25 mouse cellular contexts compared by ENCODE assay signal in the genomic region with DNA sequence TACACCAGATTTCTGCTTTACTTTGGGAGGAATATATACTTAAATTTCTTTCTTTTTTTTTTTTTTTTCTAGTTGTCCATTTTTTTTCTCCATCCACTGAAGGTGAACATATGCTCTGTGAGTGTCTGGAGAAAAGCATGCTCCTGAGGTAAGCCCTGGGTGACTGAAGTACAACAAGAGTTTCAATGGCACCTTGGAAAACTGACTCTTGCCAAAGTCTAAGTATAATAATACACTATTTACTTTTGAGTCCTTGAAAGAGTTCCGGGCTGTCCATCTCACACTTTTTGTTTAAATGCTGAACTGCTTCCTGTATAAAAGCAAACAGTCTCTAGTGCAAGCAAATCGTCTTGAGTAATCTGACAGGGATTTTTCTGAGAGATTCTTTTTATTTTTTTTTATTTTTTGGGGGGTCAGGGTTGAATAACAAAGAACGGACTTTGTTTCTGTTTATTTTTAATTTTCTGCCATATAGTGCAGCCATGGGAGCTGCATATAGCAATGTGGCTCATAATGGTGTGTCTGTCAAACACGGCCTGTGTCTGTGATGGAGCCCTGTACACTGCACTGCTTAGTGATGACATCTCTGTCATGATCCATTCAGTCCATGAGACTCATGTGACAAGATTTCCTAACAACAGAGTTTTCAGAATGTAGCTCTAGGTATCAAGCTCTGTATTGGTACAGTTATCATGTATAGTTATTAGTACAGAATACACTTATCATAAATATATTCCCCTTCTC.
DNase-seq lines count a peak whose midpoint lies in the region; ATAC-seq and TF ChIP-seq lines count a peak whose summit lies in the region.
"Had no signal": no experiment of that assay in that cellular context is flagged by ENCODE, and none has a peak within 500 bp of the region (broad histone marks: within the 10 kb centered on the region; RNA-seq: fewer than 3 reads in every experiment).

No protein-coding gene starts in this region.

- no peaks in the 10 kb centered on the region for H3K27me3 ChIP-seq in forebrain, embryonic 13.5 days
- no peaks in the 10 kb centered on the region for H3K27me3 ChIP-seq in forebrain, embryonic 12.5 days
- no peaks in the 10 kb centered on the region for H3K27me3 ChIP-seq in heart, postnatal 0 days (ENCODE audit: control insufficient read depth, insufficient read depth, low read length)
- no peaks in the 10 kb centered on the region for H3K27me3 ChIP-seq in lung, postnatal 0 days (replicated peaks; ENCODE audit: insufficient read depth, low read length)
- no peaks in the 10 kb centered on the region for H3K27me3 ChIP-seq in neural tube, embryonic 15.5 days (replicated peaks)
- H3K27me3 ChIP-seq: liver, embryonic 15.5 days; midbrain, embryonic 13.5 days had no signal

- DNase-seq in heart, postnatal 0 days (ENCODE audit: low spot score), result no peak
- no peak for DNase-seq in heart, postnatal 4 days
- peak; percentile 78 for DNase-seq in lung, postnatal 0 days (ENCODE audit: low spot score)
- no peak for DNase-seq in lung, adult 2 months
- DNase-seq: adrenal gland, postnatal 10 days; cerebellum, adult 18-20 months; cerebellum, postnatal 14 days; gastrocnemius, adult 2 months; kidney, adult 2 months; kidney, postnatal 10 days; liver; right cerebral cortex, postnatal 14 days; spleen, adult 18-20 months; thymus, adult 18-20 months; thymus, postnatal 36 days had no signal

- no peaks in the 10 kb centered on the region for H3K36me3 ChIP-seq in forebrain, embryonic 13.5 days (ENCODE audit: poor library complexity, severe bottlenecking)
- H3K36me3 ChIP-seq in forebrain, embryonic 12.5 days (replicated peaks), result no peaks in the 10 kb centered on the region
- H3K36me3 ChIP-seq in heart, postnatal 0 days (replicated peaks; ENCODE audit: control insufficient read depth, insufficient read depth, low read length), result no peaks in the 10 kb centered on the region
- H3K36me3 ChIP-seq in lung, postnatal 0 days (ENCODE audit: insufficient read depth, low read length), result no peaks in the 10 kb centered on the region
- H3K36me3 ChIP-seq in neural tube, embryonic 15.5 days, result no peaks in the 10 kb centered on the region
- H3K36me3 ChIP-seq: forebrain, embryonic 10.5 days; hindbrain, embryonic 10.5 days; limb, embryonic 10.5 days; liver, embryonic 15.5 days; midbrain, embryonic 13.5 days had no signal

- no peaks in the 10 kb centered on the region for H3K9me3 ChIP-seq in forebrain, embryonic 13.5 days (replicated peaks)
- no peaks in the 10 kb centered on the region for H3K9me3 ChIP-seq in forebrain, embryonic 12.5 days
- H3K9me3 ChIP-seq in heart, postnatal 0 days (replicated peaks; ENCODE audit: control insufficient read depth, low read length), result no peaks in the 10 kb centered on the region
- no peaks in the 10 kb centered on the region for H3K9me3 ChIP-seq in lung, postnatal 0 days (ENCODE audit: low read length)
- H3K9me3 ChIP-seq in neural tube, embryonic 15.5 days (replicated peaks), result no peaks in the 10 kb centered on the region
- H3K9me3 ChIP-seq: forebrain, embryonic 10.5 days; hindbrain, embryonic 10.5 days; limb, embryonic 10.5 days; liver, embryonic 15.5 days; midbrain, embryonic 13.5 days had no signal

- no peak for TF ChIP-seq EP300 in heart, postnatal 0 days (IDR thresholded peaks at IDR 0.05; ENCODE audit: low read depth)
- TF ChIP-seq EP300 in lung, postnatal 0 days (IDR thresholded peaks at IDR 0.05), result peak; percentile 31

- no peak overlapping the region for H3K9ac ChIP-seq in forebrain, embryonic 13.5 days
- no peak overlapping the region for H3K9ac ChIP-seq in forebrain, embryonic 12.5 days
- H3K9ac ChIP-seq in heart, postnatal 0 days (replicated peaks; ENCODE audit: low read depth, low read length), result no peak overlapping the region
- H3K9ac ChIP-seq in lung, postnatal 0 days (replicated peaks; ENCODE audit: low read depth), result no peak overlapping the region
- H3K9ac ChIP-seq in neural tube, embryonic 15.5 days (replicated peaks), result no peak overlapping the region
- H3K9ac ChIP-seq: liver, embryonic 15.5 days; midbrain, embryonic 13.5 days had no signal

- H3K27ac ChIP-seq in forebrain, embryonic 13.5 days, result no peak overlapping the region
- H3K27ac ChIP-seq in forebrain, embryonic 12.5 days, result no peak overlapping the region
- H3K27ac ChIP-seq in heart, postnatal 0 days (ENCODE audit: low read depth), result no peak overlapping the region
- H3K27ac ChIP-seq in lung, postnatal 0 days (ENCODE audit: low read length), result no peak overlapping the region
- no peak overlapping the region for H3K27ac ChIP-seq in neural tube, embryonic 15.5 days (replicated peaks)
- H3K27ac ChIP-seq: forebrain, embryonic 10.5 days; gastrocnemius, adult 2 months; hindbrain, embryonic 10.5 days; limb, embryonic 10.5 days; liver, embryonic 15.5 days; midbrain, embryonic 13.5 days had no signal

- WGBS in forebrain, embryonic 13.5 days, result 88% methylated on average over 4 of the region's 4 CpGs
- WGBS in forebrain, embryonic 12.5 days, result 82% methylated on average over 4 of the region's 4 CpGs
- 44% methylated on average over 4 of the region's 4 CpGs for WGBS in heart, postnatal 0 days
- WGBS in lung, postnatal 0 days, result 14% methylated on average over 4 of the region's 4 CpGs
- WGBS in lung, adult 2 months, result 32% methylated on average over 4 of the region's 4 CpGs
- 79% methylated on average over 4 of the region's 4 CpGs for WGBS in neural tube, embryonic 15.5 days

- ATAC-seq in forebrain, embryonic 13.5 days, result 0 out of 2 replicates have a peak, but pooled peaks have one; percentile 59
- no peak for ATAC-seq in forebrain, embryonic 12.5 days (ENCODE audit: low FRiP score)
- ATAC-seq in heart, postnatal 0 days (ENCODE audit: insufficient read depth, low read depth), result peak; percentile 68
- ATAC-seq in lung, postnatal 0 days, result peak; percentile 86
- no peak for ATAC-seq in neural tube, embryonic 15.5 days (ENCODE audit: low FRiP score)
- ATAC-seq: activated CD4-positive, CD25-positive, alpha-beta regulatory T cell, adult 4 months; midbrain, embryonic 13.5 days had no signal

- no peak overlapping the region for H3K4me3 ChIP-seq in forebrain, embryonic 13.5 days
- no peak overlapping the region for H3K4me3 ChIP-seq in forebrain, embryonic 12.5 days (replicated peaks)
- H3K4me3 ChIP-seq in heart, postnatal 0 days (ENCODE audit: low read depth, low read length), result no peak overlapping the region
- no peak overlapping the region for H3K4me3 ChIP-seq in lung, postnatal 0 days (ENCODE audit: low read depth, low read length)
- no peak overlapping the region for H3K4me3 ChIP-seq in lung, adult 2 months (replicated peaks; ENCODE audit: extremely low read depth, low read depth, low read length)
- no peak overlapping the region for H3K4me3 ChIP-seq in neural tube, embryonic 15.5 days (replicated peaks)
- H3K4me3 ChIP-seq: forebrain, embryonic 10.5 days; gastrocnemius, adult 2 months; hindbrain, embryonic 10.5 days; limb, embryonic 10.5 days; liver, embryonic 15.5 days; midbrain, embryonic 13.5 days had no signal

- H3K4me1 ChIP-seq in forebrain, embryonic 13.5 days, result no peaks in the 10 kb centered on the region
- no peaks in the 10 kb centered on the region for H3K4me1 ChIP-seq in forebrain, embryonic 12.5 days
- H3K4me1 ChIP-seq in heart, postnatal 0 days (ENCODE audit: control insufficient read depth, insufficient read depth), result no peaks in the 10 kb centered on the region; the same call in none of the 2 replicates
- peaks cover 6% of the 10 kb centered on the region; the same call in 1 of the 2 replicates for H3K4me1 ChIP-seq in lung, postnatal 0 days (ENCODE audit: insufficient read depth, low read depth, low read length)
- H3K4me1 ChIP-seq in lung, adult 2 months (ENCODE audit: control insufficient read depth, insufficient read depth, low read length), result 0 out of 2 replicates have a peak, but pooled peaks cover 2% of the 10 kb centered on the region
- H3K4me1 ChIP-seq in neural tube, embryonic 15.5 days, result no peaks in the 10 kb centered on the region
- H3K4me1 ChIP-seq: forebrain, embryonic 10.5 days; hindbrain, embryonic 10.5 days; liver, embryonic 15.5 days; midbrain, embryonic 13.5 days had no signal

- no peak for TF ChIP-seq POLR2A in lung, adult 2 months (IDR thresholded peaks at IDR 0.05; ENCODE audit: borderline replicate concordance, extremely low read depth, low read depth, low read length)

- TF ChIP-seq CTCF in heart, postnatal 0 days (IDR thresholded peaks at IDR 0.05; ENCODE audit: low read depth), result no peak
- TF ChIP-seq CTCF in lung, postnatal 0 days (IDR thresholded peaks at IDR 0.05), result no peak
- no peak for TF ChIP-seq CTCF in lung, adult 2 months (IDR thresholded peaks at IDR 0.05; ENCODE audit: insufficient read depth, low read length)

- no peak overlapping the region for H3K4me2 ChIP-seq in forebrain, embryonic 13.5 days
- H3K4me2 ChIP-seq in forebrain, embryonic 12.5 days, result no peak overlapping the region
- H3K4me2 ChIP-seq in heart, postnatal 0 days (ENCODE audit: low read depth, low read length), result no peak overlapping the region
- H3K4me2 ChIP-seq in lung, postnatal 0 days (replicated peaks; ENCODE audit: low read depth, low read length), result no peak overlapping the region
- no peak overlapping the region for H3K4me2 ChIP-seq in neural tube, embryonic 15.5 days
- H3K4me2 ChIP-seq: heart, embryonic 11.5 days; liver, embryonic 15.5 days; midbrain, embryonic 13.5 days had no signal

Comparison
In these comparisons a context has a peak if more than half of its experiments do, and no peak if none do; other contexts are left out.
1. ATAC-seq: peak in forebrain, embryonic 13.5 days (single experiment), heart, postnatal 0 days (single experiment) and lung, postnatal 0 days (single experiment); none in forebrain, embryonic 12.5 days (single experiment) and neural tube, embryonic 15.5 days (single experiment).